Mouse (Mus musculus) liver, embryonic 14.5 days (tissue): Measurements from ENCODE around the gene Pxmp4.

Source experiments
- CTCF ChIP-seq: IDR thresholded peaks from 2 replicates; pipeline ENCODE4 v1.5.1; 2016; ENCODE audit warnings: antibody characterized with exemption, low read depth, control low read depth
- EP300 ChIP-seq: IDR thresholded peaks from 2 replicates; pipeline ENCODE4 v1.6.1; 2016; ENCODE audit warnings: antibody characterized with exemption, low read depth

DNA sequence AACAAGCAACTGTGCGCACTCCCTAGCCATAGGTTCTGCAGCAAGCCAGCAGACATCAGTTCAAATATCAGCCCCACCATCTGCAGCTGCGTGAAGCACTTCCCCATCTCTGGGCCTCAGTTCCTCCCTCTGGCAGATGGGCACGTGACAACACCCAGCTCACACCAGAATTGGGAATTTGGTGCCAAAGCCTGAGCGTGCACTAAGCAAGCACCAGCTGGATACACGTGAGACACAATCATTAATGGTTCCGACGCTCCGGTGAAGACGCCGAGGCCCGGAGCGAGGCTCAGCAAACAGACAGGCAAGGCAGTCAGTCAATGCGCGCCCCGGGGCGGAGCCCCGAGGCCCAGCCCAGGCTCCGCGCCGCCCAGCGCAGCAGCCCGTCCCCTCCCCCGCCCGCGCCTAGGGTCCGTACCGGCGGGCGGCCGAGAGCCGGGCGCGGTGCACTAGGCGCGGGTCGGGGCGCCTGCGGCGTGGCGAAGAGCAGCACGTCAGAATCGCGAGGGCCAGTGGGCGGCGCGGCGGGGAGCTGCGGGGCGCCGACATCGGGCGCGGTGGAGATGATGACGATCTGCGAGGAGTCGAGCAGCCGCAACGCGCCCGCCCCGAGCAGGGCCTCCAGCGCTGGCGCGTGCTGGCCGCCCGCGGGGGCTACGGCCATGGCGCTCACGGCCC is 34.3 kb downstream of the Pxmp4 start:
- TF ChIP-seq CTCF = peak; percentile 4; the same call in 1 of the 2 replicates
- no peak for TF ChIP-seq EP300
